Mouse (Mus musculus): ENCODE results near the gene Rnps1.

- TF ChIP-seq CTCF (conservative IDR thresholded peaks at IDR 0.05; ENCODE audit: insufficient read depth, insufficient read length, low read depth, low read length) (no peak), POLR2A (IDR thresholded peaks at IDR 0.05; ENCODE audit: low read depth, low read length) (peak; percentile 93)
Measured at GRCm38 (mm10) chr17:24426471-24427169, 12.3 kb downstream of the Rnps1 start, which contains the start of gene Eci1.

All from kidney, adult 2 months (tissue).